Mouse (Mus musculus) kidney, adult 8-10 months (tissue): Measurements from ENCODE around the gene Ppp2r5a.

ENCODE experiments used
- DNase-seq, 2 experiments: peaks; one replicate each; pipeline ENCODE4 v3.0.0; 2022

The Ppp2r5a gene

DNA sequence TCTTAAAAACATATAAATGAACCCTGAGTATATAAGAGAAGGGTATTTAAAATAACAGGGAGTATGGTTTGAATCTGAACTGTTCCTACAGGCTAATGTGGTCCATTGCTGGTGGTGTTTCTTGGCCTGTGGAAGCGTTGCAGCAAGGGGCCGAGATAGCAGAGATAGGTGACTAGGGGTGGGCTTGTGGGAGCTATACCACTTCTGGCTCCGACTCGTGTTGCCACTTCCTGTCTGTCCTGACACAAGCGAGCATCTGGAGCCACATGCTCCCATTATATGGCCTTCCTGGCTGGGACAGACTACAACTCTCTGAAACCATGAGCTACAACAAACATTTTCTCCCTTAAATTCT lies 27.5 kb downstream of the Ppp2r5a start:
- DNase-seq = no peak

DNA sequence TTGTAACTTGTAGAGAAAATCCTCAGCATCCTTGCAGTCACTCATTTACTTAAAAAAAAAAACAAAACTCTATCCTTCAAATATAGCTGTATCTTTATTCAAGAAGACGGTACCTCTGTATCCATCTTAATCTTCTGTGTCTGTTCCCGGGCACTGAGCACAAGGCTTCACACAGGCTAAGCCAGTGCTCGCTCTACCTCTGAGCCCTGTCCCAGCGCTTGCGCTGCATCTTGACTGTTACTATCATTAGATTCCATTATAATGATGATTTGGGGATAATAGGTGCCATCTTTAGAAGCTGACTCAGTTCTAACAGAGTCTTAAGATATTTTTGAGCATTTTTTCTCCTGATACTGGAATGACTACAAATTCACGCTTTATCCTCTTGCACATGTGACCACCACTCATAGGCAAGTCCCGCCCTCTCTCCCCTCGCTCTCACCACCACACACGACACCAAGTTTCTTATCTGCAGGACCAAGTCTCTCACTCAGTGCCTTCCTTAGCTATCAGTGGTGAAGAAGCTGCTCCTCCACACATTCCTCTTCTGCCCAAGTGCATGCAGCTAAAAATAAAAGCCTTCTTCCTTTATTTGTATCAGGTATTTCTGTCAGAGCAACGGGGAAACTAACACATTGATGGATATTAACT lies 28.0 kb downstream of the Ppp2r5a start:
- DNase-seq = no peak

DNA sequence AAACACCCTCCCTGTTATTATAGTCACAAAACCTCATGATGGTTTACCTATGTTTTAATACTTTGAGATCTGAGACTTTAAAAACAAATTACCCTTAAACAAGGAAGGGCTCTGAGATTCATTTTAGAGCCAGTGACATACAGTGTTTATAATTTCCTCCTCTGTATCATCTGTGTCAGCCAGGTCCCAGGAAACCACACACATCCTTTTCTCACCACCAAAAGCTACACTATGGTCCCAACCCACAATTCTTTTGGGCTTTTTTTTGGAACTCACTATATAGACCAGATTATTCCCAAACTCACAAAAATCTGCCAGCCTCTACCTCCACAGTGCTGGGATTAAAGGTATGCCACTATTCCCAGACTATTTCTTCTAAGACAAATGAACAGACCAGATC lies 33.9 kb downstream of the Ppp2r5a start:
- no peak for DNase-seq

DNA sequence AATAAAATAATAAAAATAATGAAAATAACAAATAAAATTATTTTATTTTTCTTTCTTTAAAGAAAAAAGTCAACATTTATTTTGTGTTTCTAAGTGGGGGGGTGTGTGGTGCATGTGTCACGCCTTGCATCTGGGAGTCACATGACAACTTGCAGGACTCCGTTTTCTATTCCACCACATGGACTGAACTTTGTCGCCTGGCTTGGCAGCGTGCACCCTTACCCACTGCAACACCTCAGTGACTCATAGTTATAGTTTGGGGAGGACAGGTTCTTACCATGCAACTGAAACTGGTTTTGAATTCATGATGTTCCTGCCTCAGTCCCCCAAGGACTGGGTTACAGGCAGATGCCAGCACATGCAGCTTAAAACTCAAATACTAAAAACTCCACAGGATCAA lies 34.9 kb downstream of the Ppp2r5a start:
- peak; percentile 52 for DNase-seq

DNA sequence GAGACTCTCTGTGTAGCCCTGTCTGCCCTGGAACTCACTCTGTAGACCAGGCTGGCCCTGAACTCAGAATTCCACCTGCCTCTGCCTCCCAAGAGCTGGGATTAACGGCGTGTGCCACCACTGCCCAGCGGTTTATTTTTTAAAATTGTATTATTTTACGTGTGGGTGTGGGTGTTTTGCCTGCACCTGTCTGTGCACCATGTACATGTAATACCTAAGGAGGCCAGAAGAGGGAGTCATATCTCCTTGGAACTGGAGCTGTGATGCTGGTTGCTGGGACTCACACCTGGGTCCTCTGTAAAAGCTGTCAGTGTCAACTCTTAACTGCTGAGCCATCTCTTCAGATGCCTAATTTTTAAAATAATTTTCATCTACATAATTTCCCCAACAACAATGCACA lies 38.6 kb downstream of the Ppp2r5a start:
- DNase-seq = peak; percentile 28 to 29

DNA sequence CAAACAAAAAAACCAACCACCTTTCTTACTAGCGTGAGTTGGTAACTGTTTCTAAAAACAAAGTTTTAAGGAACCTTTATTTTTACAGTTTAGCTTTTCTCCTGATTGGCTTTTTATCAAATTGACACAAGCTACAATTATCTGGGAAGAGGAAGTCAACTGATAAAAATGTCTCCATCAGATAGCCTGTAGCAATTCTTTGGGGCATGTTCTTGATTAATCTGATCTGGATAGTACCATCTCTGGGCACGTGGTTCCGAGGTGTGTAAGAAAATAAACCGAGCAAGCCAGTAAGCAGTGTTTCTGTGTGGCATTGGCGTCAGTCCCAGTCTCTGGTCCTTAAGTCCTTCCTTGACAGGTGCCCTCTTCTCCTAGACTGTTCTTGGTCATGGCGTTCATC lies 40.7 kb downstream of the Ppp2r5a start:
- DNase-seq = no peak

DNA sequence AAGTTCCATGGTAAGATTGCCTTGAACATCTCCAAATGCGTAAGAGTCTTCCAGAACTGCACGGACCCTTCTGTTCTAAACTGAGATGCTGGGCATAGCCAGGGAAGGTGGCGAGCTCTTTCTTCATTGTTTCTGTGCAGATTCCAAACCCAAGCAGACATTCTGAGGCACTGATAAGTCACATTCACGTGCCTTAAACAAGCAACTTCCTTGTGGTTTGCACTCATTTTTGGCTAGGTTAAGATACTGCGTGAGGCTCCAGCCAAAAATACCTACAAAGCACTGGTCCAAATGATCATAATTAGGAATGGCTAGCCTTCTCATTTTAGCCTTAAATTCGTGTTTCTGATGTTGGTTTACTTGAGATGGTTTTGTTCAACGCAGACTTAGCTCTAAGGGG lies 43.6 kb downstream of the Ppp2r5a start:
- no peak for DNase-seq

DNA sequence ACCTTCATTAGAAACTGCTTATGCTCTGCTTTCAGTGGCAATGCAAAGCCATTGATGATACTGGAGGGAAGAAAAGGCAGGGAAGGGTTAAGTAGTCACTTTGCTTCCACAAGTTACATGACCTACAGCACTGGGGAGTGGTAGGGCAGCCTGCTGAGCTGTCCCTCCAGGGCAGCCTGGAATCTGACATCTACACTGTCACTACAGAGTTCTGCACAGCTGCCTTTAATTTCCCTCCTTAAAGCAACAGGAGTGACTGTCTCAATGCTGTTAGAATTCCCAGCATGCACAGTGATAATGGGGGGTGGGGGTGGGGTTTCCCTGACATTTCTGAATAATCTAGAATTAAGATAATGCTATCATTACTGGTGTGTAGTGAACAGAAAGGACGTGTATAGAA lies 46.1 kb downstream of the Ppp2r5a start:
- no peak for DNase-seq

DNA sequence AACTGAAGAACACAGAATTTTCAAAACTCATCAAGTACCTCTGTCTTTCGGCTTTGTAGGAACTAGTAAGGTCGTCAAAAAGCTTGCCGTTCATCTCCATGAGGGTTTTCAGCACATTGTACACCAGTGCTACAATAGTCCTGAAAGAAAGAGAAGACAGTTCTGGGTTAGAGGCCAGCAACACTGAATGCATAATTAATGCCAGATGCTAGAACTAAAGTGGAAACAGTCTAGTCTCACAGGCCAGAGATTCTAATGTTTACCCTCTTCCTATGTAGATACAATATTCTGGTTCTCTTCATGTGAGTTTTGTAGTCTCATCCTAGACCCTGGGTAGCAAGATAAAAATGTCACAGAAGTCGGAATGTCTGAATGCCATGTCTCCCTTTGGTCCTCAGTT lies 49.2 kb downstream of the Ppp2r5a start:
- DNase-seq = no peak

DNA sequence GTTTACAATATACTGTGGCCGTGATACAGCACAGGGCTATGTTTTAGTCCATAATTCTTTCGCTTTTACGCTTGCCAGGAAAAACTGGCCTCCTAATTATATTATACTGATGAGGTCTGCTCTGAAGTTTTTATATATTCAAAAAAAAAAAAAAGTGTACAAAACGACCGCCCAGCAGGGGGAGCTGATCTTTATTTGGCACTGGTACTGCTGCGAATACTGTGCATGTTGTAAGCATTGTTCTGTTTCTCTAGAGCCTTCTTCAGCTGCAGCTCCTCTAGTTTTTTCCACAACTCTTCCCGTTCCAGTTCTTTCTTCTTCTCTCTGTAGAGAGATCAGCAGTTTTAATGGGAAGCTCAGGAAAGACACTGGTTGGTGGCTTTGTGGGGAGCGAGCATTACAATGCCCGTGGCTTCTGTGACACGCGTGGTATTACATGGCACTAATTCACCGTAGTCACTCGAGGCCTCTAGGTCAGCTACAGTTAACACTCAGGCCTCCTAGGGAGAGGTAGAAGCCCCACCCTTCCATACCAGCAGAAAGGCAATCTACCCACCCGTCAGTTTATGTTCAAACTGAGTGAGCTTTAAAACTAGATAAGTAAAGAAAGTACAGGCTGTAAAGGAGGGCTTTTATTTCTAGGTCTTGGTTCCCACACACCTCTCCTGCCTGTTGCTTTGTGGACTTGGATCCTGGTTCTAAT lies 50.1 kb downstream of the Ppp2r5a start:
- peak in 1 of 2 experiments; percentile 38 for DNase-seq

DNA sequence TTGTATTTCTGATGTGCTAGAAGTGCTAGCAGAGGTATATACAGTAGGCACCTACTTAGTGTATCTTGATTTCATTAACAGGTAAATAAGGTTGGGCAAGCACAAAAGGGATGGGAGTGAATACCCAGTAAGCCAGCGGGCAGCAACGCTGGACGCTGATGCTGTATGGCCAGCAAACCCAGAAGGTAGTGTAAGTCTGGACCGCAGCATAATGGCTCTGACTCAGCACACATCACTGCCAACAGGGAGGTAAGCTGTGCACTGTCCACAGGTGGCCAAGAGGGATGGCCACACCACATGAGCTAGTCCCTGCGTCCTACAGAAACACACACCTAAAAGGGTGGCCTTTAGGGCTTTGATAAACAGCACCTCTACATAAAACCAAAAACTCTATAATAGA lies 52.7 kb downstream of the Ppp2r5a start:
- no peak for DNase-seq

DNA sequence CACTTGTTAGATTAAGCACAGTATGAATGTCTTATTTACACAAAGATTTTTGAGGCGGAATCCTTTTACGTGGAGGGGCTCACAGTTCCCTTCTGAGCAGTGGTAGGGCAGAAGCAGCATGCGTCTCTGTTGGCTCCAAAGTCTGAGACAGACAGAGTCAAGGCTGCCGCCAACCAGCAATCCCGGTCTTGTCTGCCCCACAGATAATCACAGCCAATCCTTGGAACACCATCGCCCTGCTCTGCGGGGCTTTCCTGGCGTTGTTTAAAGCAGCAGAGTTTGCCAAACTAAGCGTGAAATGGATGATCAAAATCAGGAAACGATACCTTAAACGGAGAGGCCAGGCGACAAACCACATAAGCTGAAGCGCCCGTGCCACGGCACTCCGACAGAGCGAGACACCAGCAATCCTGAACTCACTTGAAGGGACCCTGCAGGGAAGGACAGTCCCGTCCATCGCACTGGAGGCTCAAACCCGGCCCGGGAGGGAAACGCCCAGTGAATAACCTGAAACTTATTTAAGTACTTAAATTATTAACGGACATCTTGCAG lies 53.5 kb downstream of the Ppp2r5a start:
- DNase-seq = no peak

DNA sequence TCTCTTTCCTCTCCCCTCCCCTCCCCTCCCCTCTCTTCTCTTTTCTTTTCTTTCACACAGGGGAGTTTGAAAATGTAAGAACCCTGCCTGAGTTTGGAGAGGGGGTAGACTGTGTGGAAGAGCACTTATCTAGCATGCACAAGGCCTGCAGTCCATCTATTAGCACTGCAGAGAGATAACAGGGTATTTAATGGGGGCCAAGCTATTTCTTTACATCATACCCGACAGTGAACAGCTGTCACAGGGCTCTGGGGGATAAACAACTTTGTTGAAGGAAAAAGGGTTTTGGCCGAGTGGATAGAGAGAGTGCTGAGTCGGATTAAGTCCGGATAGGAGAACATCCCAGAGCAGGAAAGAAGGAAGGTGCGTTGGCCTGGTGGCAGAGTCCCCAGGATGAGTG lies 54.1 kb downstream of the Ppp2r5a start:
- no peak for DNase-seq

DNA sequence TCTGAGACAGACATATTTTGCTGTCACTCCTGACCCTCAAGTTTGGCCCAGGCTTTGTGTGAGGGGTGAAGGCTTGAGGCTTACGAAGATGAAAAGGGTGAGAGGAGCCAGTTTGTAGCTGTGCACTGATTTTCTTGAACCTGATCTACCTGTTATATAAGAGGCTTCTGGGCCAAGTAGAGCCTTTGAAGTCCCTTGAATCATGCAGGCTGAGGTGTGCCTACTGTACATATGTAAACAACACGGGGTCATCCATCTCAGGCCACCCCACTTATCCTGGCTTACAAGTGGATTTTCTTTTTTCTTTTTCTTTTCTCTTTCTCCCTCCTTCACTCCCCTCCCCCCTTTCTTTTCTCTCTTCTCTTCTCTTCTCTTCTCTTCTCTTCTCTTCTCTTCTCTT lies 54.5 kb downstream of the Ppp2r5a start:
- no peak for DNase-seq

DNA sequence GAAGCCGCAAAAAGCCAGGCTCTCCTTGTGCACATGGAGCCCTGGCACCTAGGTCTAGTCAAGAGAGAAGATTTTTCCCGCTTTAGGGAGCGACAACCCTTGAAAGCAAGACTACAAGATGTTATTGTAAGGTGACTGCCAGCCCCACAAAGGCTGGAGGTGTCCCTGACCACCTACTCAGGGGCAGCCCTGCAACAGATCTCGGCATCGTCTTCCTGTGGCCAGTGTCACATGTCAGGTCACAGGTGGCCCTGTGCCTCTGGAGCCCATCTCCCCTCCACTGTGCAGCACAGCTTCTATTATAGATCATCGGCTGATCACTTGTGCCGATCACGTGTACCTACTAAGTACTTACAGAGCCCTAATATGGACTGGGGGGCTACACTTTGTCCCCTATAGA lies 55.5 kb downstream of the Ppp2r5a start:
- no peak for DNase-seq

DNA sequence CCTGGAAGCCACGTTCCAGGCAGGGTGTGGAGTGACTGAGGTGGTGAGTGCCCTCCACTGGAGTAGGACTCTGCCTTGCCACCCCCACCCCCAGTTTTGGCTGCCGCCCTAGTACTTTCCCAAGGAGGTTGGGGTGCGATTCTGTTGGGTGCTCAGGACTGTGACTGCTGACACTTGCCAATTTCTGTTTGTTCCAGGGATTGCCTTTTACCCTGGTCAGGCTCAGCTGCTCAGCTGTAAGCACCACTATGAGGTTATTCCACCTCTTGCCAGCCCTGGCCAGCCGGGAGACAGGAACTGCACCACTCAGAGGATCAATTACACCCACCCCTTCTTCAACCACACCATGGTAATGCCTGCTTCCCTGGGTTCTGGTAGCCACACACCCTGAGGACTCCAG lies 62.5 kb downstream of the Ppp2r5a start:
- DNase-seq = peak; percentile 49 to 53

DNA sequence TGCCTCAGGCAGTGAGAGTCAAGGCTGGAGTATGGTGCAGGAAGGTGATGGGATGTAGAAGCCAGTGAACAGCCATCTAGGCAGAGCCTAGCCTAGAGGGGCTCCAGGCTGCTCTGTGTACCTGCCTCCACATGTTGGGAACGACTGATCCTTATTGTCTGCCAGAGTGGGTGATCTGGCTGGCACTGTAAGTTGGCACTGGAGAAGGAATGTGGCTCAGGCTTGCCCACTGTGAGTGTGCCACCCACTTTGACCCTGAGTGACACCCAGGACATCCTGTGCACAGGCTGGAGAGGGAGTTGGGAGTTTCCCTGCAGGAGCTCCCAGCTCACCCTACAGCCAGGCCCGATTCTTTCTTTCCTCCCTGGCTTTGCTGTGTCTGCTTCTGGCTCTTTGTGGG lies 63.2 kb downstream of the Ppp2r5a start:
- no peak for DNase-seq

DNA sequence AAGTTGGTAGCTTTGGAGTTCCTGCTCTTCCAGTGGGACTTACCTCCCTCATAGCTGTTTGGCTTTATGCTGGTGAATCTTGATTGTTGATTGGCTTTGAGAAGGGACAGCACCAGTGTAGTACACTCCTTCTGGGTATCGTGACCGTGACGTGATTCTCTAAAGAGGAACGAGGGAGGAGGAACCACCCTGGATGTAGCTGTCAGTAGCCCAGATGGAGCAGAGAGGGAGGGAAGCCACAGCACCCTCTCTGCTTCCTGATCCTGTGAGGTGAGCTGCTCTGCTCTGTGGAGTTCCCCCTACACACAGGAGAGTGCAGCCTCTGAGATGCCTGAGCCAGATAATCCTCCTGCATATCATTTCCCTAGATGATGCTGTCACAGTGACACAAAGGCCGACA lies 68.6 kb downstream of the Ppp2r5a start:
- no peak for DNase-seq

DNA sequence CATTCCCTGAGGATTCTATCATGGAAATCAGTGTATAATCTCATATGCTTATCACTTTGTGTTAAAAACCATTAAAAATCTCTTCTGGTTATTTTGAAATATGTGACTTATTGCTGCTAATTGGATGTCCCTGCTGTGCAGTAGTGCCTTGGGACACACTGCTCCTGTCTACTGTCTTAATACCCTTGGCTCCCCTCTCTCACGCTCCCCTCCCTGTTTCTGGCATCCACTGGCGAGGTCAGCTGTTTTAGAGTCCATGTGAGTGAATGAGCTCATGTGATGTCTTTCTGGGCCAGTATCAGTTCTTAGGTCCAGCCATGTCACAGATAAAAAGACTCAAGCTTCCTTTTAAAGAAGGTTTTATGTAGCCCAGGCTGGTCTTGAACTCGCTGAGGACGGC lies 72.7 kb downstream of the Ppp2r5a start:
- DNase-seq = peak; percentile 54 to 60

DNA sequence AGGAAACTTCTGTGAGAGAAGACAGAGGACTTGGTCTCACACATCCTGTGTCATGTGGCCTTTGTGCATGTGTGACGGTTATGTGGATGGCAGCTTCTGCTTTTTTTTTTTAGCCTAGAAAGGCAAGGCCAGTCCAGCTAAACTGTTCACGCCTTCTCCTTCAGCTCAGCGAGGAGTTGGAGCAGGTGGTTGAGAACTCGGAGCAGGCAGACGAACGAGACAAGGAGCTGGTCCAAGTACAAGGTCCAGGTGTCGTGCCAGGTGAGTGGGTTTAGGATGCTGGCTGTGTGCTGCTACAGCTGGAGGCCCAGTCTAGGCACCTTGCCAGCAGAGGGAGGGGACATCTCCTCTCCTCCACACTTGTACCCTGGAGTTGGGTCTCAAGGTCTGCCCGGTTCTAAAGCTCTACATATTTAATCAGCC lies 75.0 kb downstream of the Ppp2r5a start:
- peak; percentile 95 to 97 for DNase-seq

DNA sequence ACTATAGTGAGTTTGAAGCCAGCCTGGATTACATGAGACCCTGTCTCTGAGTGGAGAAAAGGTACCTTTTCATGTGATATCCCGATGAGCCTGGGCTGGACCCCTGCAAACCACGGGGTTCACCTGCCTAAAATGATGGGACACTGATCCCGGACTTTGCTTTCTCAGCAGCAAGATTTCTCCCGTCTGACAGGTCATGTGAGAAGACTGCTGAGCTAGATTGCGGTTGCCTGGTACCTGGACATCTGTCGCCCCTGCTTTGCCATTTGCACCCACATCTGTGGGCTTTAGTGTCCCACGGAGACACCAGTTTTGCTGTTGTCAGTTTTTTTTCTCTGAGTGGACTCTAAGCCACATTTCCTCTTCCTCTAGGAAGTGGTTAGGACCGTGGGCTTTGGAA lies 75.8 kb downstream of the Ppp2r5a start:
- DNase-seq = peak; percentile 43 to 47

DNA sequence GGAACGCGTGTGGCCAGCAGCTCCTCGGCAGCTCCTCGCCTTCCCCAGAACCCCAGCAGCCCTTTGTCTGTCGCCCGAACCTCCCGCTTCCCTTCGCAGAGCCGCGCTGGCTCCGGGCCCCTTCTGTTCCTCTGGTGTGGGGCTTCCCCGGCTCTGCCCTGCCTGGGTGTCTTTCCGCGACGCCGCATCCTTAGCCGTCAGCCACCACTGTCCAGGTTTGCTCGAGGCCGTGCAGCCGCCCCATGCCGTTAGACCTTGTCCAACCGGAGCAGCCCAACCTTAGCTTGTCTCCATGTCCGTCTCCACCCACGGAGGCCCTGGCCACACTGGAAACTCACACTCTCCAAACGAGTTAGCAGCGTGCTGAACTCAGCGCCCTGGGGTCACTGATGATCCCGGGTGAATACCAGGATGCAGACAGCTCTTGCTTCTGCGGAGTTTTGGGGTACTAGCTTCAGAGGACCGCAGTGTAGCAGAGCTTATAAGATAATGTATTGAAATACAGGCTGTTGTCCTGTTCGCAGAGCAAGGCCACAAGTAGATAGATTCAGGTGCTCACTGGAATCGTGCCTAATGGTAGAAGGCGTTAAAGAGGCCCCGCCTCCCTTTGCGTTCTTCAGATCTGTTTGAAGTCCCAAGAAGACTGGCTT lies 76.7 kb downstream of the Ppp2r5a start:
- DNase-seq = peak in 1 of 2 experiments; percentile 41

DNA sequence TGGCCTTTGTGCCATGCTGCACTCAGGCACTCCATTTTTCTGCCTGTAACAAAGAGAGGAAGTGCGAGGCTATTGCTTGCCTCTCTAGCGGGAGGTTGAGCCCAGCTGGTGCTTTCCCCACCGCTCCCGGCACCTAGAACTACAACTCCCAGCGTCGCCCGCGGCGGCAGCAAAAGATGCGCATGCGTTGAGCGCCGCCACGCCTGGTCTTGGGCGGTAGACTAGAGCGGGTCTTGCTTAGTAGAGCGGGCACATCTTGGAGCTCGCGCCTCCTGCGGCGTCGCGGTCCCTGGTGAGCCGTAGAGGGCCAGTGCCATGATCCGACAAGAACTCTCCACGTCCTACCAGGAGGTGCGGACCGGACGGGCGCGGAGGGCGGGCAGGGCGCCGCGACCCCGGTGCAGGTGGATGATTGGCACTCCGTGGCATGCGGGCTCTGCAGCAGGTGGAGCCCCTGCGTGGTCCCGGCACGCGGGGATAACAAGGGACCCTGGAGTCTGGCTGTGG lies 77.3 kb downstream of the Ppp2r5a start, which contains the start of gene Tmem206:
TSS of gene Tmem206 (plus strand) at position 187 of the 507 bp plus-strand sequence.
- DNase-seq = peak; percentile 91 to 95
